In the genomic region with DNA sequence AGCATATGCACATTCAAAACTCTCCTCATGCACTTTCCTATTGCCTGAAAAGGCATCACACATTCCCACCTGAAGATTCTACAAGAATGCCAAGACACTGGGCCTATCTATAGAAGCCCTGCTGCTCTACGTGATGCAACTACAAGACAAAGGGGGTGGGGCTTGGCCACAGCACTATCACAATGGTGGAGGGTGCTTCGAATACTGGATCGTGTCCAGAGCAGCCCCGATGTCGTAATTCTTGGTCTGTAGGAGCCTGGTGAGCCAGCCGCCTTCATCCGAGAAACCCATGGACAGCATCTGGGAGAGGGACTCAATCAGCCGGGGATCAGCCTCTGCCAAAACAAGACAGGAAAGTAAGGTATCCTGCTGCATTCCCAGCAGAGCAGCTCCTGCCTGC, we compare ENCODE assay signal across 20 mouse cellular contexts. TPM values are rescaled to one million over a fixed set of nuclear protein-coding genes. Genes with fewer than 3 reads are reported as not detected.
DNase-seq lines count a peak whose midpoint lies in the region; ATAC-seq and TF ChIP-seq lines count a peak whose summit lies in the region.
"Had no signal": no experiment of that assay in that cellular context is flagged by ENCODE, and none has a peak within 500 bp of the region (broad histone marks: within the 10 kb centered on the region; RNA-seq: fewer than 3 reads in every experiment).

No protein-coding gene starts in this region.

- H3K4me2 ChIP-seq in lung, embryonic 14.5 days, result no peak overlapping the region
- H3K4me2 ChIP-seq: heart, embryonic 13.5 days; midbrain, embryonic 12.5 days had no signal

- no peaks in the 10 kb centered on the region for H3K4me1 ChIP-seq in lung, embryonic 14.5 days (ENCODE audit: insufficient read depth)
- H3K4me1 ChIP-seq: heart, embryonic 13.5 days; midbrain, embryonic 12.5 days had no signal

- peak; percentile 33; the same call in 1 of the 2 replicates for ATAC-seq in lung, embryonic 14.5 days (ENCODE audit: insufficient read depth)
- ATAC-seq: activated CD4-positive, CD25-positive, alpha-beta regulatory T cell, adult 4 months; forebrain, embryonic 16.5 days; Patski had no signal

- DNase-seq in adrenal gland, adult 2 months, result peak; percentile 53
- no peak for DNase-seq in adrenal gland, adult 18-20 months (ENCODE audit: low spot score in 2 of 2)
- DNase-seq in lung, embryonic 14.5 days, result peak; percentile 77
- DNase-seq in lung, postnatal 25 days (ENCODE audit: low spot score), result no peak
- DNase-seq in lung, postnatal 10 days, result peak; percentile 61
- DNase-seq in cerebellum, adult 9-10 months, result no peak
- DNase-seq in kidney, adult 8-10 months, result no peak
- no peak for DNase-seq in layer of hippocampus, postnatal 14 days (ENCODE audit: low spot score in 2 of 2)
- DNase-seq: cerebellum, postnatal 14 days; gastrocnemius, adult 2 months; heart, adult 11 months; layer of hippocampus, postnatal 36 days; thymus, adult 18-20 months had no signal

- no peak overlapping the region for H3K4me3 ChIP-seq in lung, embryonic 14.5 days (ENCODE audit: low read depth, low read length)
- H3K4me3 ChIP-seq: gastrocnemius, adult 2 months; heart, embryonic 13.5 days; midbrain, embryonic 12.5 days had no signal

- no peaks in the 10 kb centered on the region for H3K27me3 ChIP-seq in lung, embryonic 14.5 days (ENCODE audit: insufficient read depth, low read length)
- H3K27me3 ChIP-seq: CH12.LX; heart, embryonic 13.5 days; midbrain, embryonic 12.5 days; Patski had no signal

- no peak overlapping the region for H3K27ac ChIP-seq in lung, embryonic 14.5 days (ENCODE audit: low read depth)
- H3K27ac ChIP-seq: gastrocnemius, adult 2 months; heart, embryonic 13.5 days; liver, embryonic 14.5 days; midbrain, embryonic 12.5 days had no signal

- H3K9me3 ChIP-seq in lung, embryonic 14.5 days (ENCODE audit: low read depth, low read length), result no peaks in the 10 kb centered on the region
- H3K9me3 ChIP-seq: heart, embryonic 13.5 days; midbrain, embryonic 12.5 days had no signal

- no peak for TF ChIP-seq CTCF in lung, embryonic 14.5 days (IDR thresholded peaks at IDR 0.05; ENCODE audit: low read depth)

- WGBS in lung, embryonic 14.5 days, result 56% methylated on average over 8 of the region's 8 CpGs

- no peak overlapping the region for H3K9ac ChIP-seq in lung, embryonic 14.5 days
- H3K9ac ChIP-seq: heart, embryonic 13.5 days; liver, embryonic 14.5 days; midbrain, embryonic 12.5 days had no signal

- peaks cover 76% of the 10 kb centered on the region for H3K36me3 ChIP-seq in lung, embryonic 14.5 days (ENCODE audit: insufficient read depth)

RNA-seq across cellular contexts. Expression of a gene that starts 10.0 kb away (rescaled TPM):
- total RNA-seq in adrenal gland, adult 2 months (2021), result 1,000 to 10,000 TPM in 1 of 2 experiments, 100 to 1,000 TPM in 1; 696 to 1,341 TPM
- 517 and 655 TPM in 2 replicates for polyA plus RNA-seq in adrenal gland, adult 2 months (2012; rRNA removed)
- 100 to 1,000 TPM; 715 to 956 TPM for total RNA-seq in adrenal gland, adult 18-20 months (2021)
- polyA plus RNA-seq in lung, embryonic 14.5 days (2014; fragmentation: Nextera tagmentation; extraction: Ambion mirVana), result 205 and 209 TPM in 2 replicates
- total RNA-seq in layer of hippocampus, postnatal 14 days (2021), result 100 to 1,000 TPM; 343 to 377 TPM

RNA-seq across cellular contexts. Expression of a gene that starts 10.1 kb away (rescaled TPM):
- total RNA-seq in adrenal gland, adult 2 months (2021), result 100 to 1,000 TPM; 119 to 128 TPM
- 347 and 361 TPM in 2 replicates for polyA plus RNA-seq in adrenal gland, adult 2 months (2012; rRNA removed)
- total RNA-seq in adrenal gland, adult 18-20 months (2021), result 100 to 1,000 TPM in 1 of 2 experiments, 10 to 100 TPM in 1; 89.3 to 110 TPM
- 32.8 and 44.2 TPM in 2 replicates for polyA plus RNA-seq in lung, embryonic 14.5 days (2014; fragmentation: Nextera tagmentation; extraction: Ambion mirVana)
- 100 to 1,000 TPM; 166 to 175 TPM for total RNA-seq in layer of hippocampus, postnatal 14 days (2021)

RNA-seq across cellular contexts. Expression of a gene that starts 26.4 kb away (rescaled TPM):
- 10 to 100 TPM in 1 of 2 experiments, 1 to 10 TPM in 1; 4.9 to 11.5 TPM for total RNA-seq in adrenal gland, adult 2 months (2021)
- 6.6 and 8.7 TPM in 2 replicates for polyA plus RNA-seq in adrenal gland, adult 2 months (2012; rRNA removed)
- total RNA-seq in adrenal gland, adult 18-20 months (2021), result 1 to 10 TPM; 4.4 to 5.3 TPM
- polyA plus RNA-seq in lung, embryonic 14.5 days (2014; fragmentation: Nextera tagmentation; extraction: Ambion mirVana), result 18.4 and 20.3 TPM in 2 replicates
- 10 to 100 TPM; 15.3 to 17.7 TPM for total RNA-seq in layer of hippocampus, postnatal 14 days (2021)

RNA-seq across cellular contexts. Expression of a gene that starts 37.8 kb away (rescaled TPM):
- total RNA-seq in adrenal gland, adult 2 months (2021), result 10 to 100 TPM; 17.0 to 21.6 TPM
- 83.6 and 186 TPM in 2 replicates for polyA plus RNA-seq in adrenal gland, adult 2 months (2012; rRNA removed)
- total RNA-seq in adrenal gland, adult 18-20 months (2021), result 10 to 100 TPM; 15.2 to 46.9 TPM
- 2.1 and 3.2 TPM in 2 replicates for polyA plus RNA-seq in lung, embryonic 14.5 days (2014; fragmentation: Nextera tagmentation; extraction: Ambion mirVana)
- total RNA-seq in layer of hippocampus, postnatal 14 days (2021), result 10 to 100 TPM; 13.1 to 13.8 TPM
- polyA plus RNA-seq: activated CD4-positive, CD25-positive, alpha-beta regulatory T cell, adult 4 months; Patski had no signal

Comparison
In these comparisons a context has a peak if more than half of its experiments do, and no peak if none do; other contexts are left out.
1. DNase-seq: peak in adrenal gland, adult 2 months (single experiment), lung, embryonic 14.5 days (single experiment) and lung, postnatal 10 days (single experiment); none in adrenal gland, adult 18-20 months (0 of 2), lung, postnatal 25 days (single experiment), cerebellum, adult 9-10 months (single experiment), kidney, adult 8-10 months (0 of 2) and layer of hippocampus, postnatal 14 days (0 of 2).